Mouse (Mus musculus) telencephalon, adult 2 months (tissue): ENCODE measurements around the gene Tmub2.

Experiments
- DNase-seq: peaks from one replicate; pipeline ENCODE4 v3.0.0-alpha.2; 2011; ENCODE audit warnings: low read depth, low spot score

Gene Tmub2

DNA sequence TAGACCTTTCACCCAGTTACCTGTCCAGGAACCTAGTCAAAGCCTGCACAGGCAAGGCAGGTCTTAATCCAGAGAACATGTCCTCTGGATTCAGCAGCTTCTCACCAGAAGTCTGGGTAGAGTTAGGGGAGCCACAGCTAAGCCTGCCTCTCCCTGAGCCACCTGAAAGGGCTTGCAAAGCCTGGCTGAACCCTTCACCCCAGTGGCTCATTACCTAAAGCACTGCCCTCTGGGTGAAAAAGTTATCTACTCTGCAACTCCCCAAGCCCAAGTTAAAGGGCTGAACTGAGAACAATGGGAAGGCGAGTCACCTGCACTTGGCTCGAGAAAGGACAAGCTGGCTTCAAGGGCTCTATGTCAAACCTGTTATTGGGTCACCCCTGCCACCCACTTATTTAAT is 19.4 kb downstream of the Tmub2 start:
- DNase-seq: no peak

- no peak for DNase-seq
These were observed 20.6 kb downstream of the Tmub2 start for GRCm38 (mm10) chr11:102305359-102305758.

GRCm38 (mm10) chr11:102308104-102308503 is 23.4 kb downstream of the Tmub2 start:
- DNase-seq: no peak

DNA sequence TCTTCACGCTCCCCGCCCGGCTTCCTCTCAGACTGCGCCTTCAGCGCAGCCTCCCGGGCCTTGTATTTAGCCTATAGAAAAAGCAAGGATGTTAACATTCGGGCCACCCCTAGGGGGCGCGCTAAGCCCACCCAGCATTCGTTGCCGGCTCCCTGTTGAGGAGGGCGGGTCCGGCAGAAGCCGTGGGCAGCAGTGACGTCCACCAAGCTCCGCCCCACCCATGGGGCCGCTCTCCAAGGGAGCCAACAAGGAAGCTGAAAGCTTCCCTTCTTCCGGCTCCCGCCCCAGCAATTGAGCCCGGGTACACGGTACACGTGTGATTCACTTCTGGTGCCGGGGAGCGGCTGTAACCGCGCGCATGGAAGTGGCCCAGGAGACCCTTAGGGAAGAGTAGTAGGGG is 24.2 kb downstream of the Tmub2 start:
- DNase-seq: peak; percentile 93

DNA sequence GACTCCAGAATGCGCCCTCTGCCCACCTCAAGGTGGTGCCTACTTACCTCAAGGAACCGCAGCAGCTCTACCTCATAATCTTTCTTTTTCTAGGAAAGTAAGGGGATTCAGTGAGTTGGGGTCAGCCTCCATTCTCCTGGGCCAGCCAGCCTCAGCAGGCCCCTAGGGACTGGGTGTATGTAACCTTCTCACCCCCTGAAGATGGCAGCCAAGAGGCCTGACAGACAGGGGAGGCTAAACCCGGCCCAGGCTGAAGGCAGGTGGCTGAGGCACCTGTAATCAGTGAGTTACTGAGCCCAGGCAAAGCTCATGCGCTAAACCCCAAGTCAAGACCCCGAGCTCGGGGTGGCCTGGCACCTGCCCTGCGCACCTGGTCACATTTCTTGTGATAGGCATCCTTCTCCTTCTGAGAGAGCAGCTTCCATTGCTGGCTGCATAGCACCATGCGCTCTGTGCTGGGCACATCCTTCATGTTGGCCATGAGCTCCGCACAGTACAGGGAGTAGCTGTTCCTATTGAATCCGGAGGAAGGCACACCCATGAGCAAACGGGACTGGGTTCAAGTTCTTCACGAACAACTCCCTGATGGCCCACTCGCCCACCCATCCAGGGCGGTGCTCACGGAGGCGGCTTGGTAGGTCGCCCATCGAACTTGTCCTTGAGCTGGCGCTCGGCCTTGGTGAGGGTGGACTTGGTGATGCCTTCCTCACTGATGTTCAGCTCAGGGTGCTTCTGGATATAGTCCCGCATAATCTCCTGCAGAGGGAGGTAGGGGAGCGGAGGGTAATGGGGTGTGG is 25.3 kb downstream of the Tmub2 start:
- DNase-seq: no peak

DNA sequence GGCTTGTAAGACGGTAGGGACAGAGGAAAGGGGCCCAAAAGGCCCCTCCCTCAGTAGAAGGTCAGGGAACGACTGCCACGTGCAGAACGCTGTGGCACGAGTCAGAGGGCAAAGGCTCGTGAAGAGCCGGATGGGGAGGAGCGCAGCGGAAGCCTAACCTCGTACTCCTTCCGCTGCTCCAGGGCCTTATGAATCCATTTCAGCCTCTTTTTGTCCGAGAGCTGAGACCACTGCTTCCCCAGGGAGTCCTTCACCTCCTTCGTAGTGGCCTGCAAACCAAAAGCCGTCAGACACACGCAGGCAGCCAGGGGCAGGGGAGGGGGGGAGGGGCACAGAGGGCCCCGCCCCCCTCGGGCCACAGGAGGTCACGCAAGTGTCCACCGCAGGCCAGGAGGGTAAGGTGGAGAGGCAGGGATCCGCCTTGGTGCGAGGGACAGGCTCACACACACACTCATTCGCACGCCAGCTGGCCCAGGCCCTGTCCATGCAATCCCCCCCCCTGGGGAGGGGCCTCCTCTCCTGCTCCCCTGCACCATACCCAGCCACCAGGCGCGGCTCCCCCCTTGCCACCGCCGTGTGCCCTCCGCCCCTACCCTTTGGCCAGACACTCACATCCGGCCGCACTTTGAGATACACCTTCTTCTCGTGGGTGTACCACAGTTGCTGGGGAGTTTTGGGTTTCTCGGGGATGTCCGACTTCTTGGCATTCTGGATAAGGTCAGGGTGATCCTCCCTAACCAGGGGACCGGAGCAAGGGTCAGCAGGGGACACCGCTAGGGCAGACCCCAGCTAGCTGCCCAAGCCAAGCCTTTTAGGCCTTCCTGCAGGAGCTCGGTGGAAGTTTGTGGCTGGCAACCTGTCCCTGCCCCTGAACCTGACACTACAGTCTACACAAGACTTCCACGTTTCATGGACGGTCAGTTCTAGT is 26.3 kb downstream of the Tmub2 start:
- DNase-seq: no peak

- DNase-seq: no peak
These were observed 27.2 kb downstream of the Tmub2 start for GRCm38 (mm10) chr11:102311966-102312365.

DNA sequence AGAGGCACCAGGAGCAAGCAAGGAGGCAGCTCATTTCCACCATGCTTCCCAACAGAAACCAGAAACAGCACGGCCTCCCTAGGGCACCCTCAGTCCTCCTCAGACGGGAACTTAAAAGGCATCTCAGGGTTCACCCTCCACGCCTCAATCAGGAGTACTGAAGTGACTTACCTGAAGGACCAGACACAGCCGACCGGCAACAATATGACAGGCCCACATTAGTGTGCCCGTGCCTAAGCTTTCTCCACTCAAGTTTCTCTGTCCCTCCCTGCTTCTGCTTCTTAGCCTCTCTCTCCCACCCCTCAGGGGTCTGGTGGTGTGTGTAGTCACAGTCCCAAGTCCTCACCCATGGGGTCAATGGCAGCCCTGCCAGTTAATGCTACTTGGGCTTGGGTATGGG is 27.9 kb downstream of the Tmub2 start:
- no peak for DNase-seq

- no peak for DNase-seq
These were observed 29.6 kb downstream of the Tmub2 start for GRCm38 (mm10) chr11:102314321-102314720.

DNA sequence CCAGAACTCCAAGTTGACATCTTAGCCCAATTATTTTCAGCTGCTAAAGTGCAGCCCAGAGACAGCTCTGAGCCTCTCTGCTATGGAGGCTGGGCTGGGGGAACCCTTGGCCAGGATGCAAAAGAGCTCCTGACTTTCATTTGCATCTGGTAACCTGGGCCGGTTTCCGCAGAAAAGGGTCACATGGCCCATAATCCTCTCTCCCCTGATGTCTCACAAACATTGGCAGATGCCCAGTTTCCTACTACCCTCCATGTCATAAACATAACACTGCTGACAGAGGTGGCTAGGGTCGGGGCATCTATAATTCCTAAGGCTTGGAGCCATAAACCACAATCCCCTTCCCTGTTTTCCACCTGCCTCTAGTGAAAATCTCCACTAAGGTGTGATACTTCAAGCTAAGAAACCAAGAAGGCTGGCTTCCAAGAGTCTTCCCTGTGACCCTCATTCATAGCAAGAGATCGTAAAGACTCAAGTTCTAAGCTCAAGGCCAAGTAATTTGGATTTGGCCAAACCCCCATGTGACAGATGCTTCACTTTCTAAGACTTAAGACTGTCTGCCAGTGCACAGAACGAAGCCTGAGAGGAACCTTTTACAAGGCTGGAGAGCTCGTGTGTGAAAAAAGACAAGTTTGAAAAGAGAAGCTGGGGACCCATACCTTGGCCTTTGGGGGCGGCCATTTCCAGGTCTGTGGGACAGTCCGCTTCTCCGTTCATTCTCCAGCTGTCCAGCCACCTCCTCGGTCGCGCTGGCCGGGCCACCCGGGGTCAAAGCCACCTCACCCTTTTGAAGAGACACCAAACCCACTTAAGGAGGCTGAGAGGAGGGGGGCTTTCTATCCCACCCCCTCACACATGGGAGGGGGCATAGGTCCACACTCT is 31.2 kb downstream of the Tmub2 start:
- DNase-seq: no peak

DNA sequence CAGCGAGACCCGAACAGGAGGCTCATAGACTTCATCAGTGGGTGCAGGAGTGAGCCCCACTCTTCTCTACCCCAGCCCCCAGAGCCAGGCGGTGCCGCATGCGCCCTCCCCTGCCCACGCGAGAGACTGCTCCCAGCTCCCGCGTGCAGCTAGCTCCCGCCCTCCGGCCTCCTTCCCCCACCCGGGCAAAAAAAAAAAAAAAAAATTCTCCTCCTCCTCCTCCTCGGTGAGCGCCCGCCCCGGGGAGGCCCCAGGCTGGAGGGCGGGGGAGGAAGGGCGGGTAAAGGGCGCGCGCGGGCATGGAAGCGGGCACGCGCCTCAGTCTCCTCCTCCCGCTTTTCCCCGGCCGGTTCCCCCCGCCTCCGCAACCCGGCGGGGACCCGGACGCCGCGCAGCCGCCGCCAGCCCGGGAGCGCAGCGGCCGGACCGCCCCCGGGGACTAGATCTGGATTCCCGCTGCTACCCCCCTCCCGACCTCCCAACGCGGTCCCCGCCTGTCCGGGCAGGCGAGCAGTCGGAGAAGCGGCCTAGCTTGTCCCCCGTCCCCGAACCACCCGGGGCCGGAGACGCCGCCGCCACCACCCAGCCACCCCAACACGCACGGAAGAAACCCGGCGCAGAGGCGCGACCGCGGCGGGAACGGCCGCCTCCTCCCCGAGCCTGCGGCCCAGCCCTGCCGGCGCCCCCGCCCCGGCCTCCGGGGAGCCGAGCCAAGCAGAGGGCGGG is 32.0 kb downstream of the Tmub2 start:
- peak; percentile 78 for DNase-seq

DNA sequence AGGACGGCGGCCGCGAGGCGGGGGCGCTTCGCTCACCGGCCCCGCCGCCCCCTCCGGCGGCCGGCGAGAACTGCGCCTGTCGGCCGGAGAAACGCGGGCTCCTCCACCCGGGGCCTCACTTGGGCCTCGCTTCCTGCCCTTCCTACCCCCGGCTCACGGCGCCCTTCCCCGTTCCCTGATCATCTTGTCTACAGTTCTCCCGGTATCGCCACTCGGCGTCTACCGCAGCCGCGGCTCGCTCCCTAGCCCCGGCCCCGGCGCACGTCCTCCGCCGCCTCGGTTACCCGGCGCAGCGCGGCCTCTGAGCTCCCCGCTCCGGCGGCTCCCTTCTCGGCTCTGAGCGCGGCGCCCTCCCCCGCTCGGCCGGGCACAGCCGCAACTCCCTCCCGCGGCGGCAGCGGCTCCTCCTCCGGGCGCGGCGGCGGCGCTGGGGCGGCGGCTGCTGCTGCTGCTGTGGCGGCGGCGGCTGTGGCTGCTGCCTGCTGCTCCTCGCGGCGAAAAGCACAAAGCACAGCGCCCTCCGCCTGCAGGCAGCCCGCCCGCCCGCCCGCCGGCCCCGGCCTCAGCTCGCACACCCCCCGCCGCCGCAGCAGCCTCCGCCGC is 32.7 kb downstream of the Tmub2 start:
- DNase-seq: no peak

DNA sequence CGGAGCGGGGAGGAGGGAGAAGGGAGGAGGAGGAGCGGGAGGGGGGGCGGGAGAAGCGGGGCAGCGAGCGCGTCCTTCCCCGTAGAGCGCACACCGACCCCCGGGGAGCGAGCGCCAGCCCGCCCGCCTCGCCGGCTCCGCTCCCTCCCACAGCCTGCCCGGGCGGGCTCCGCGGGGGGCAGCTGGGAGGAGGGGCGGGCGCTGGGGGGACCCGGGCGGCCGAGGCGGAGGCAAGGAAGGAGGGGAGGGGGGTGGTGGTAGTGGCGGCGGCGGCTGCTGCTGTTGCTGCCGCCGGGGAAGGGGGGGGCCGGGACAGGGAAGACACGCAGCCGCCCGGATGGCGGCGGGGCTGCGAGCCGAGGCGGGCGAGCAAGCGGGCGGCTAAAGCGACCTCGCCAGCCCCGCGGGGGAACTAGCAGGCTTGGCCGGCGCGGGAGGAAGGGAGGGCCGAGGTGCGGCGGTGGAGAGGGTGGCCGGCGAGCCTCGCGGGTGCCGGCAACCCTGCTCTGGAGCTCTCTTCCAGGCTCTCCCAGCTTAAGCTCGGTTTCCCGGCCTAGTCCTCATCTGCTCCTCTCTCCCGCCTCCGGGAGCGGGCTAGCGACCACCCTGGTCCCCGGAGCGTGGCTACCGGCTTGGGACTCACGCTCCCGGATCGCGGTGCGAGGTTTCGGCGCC is 33.3 kb downstream of the Tmub2 start:
- no peak for DNase-seq

DNA sequence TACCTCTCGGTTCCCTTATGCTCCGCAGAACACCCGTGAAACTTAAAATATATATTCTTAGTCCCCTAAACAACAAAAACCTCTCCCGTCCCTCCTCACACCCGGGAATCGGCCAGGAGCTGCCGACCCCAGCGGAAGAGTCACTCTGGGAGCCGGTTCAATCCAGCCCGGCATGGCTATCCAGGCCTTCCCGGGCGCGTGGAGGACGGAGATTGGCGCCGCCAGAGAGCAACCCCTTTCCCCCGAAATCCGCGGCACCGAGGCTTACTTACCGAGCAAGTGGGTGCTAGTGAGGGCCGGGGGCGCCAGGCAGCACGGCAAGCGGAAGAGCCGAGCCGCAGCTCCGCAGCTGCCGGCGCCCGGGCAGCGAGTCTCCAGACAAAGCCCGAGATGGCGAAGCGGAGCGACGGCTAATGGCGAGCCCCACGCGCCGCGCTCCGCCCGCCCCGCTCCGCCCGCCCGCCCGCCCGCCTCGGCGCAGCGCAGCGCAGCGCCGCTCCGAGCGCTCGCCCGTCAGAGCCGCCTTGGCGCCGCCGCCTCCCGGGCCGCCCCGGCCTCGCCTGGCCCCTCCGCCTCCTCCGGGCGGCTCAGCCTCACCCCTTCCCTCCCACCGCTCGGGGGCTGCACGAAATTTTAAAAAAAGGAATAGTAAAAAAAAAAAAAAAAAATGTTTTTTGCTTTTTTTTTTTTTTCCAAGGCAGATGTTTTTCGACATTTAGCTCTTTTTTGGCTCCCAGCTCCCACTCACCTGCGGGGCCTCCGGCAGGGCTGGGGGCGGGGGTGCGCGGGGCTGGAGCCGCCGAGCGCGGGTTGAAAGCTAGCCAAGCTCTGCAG is 34.1 kb downstream of the Tmub2 start:
- no peak for DNase-seq

DNA sequence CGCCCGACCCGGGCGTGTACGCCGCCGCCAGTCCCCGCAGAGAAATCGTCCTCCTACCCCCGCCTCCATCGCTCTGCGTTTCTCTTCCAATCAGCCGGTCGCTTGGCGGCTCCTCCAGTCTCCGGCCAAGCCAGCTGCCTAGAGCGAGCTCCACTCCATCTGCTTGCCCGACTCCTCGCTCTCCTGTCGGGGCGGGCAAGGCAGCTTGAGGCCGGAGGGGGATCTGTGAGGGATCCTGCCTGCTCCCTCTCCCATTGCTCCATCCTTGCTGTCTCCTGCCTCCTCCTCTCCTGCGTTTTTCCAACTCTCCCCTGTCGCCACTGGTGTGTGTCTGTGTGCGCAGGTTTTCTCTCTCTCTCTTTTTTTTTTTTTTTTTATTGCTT is 34.7 kb downstream of the Tmub2 start, which contains the start of gene Ubtf:
TSS of gene Ubtf (minus strand) at position 333 of the 383 bp plus-strand sequence.
- DNase-seq: peak; percentile 78

DNA sequence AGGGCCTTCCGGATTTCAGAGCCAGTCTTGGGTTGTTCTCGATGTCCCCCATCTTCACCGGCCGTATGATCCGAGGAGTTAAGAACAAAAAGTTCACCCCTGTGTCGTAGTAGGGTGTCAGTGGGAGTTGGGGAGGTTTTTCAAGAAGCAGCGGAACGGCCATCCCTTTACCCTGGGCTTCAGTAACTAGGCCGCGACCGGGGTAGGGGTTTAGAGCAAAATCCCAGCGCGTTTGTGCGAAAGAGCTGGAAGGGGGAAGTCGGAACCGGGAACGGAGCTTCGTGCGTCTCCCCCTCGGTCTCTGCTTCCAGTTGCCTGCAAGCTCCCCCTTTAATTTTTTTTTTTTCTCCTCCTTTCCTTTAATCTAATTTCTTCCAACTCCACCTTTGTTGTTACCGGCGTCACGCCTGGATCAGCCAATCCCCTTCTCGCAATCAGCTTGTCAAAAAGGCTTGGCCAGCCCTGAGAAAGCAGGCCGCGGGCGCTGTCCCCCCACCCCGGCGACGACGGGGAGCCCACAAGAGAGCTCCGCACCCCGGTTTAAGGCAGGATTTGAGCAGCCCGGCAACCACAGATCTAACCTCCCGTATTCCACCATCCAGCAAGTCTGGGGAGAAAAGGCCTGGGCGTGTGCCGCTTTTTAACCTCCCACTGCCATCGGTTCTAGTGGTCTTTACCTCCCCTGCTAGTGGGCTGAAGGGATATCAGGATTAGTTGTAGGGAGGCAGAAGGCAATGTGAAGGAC is 35.4 kb downstream of the Tmub2 start:
- peak; percentile 95 for DNase-seq

- peak; percentile 86 for DNase-seq
These were observed 35.9 kb downstream of the Tmub2 start for GRCm38 (mm10) chr11:102320686-102321005.

DNA sequence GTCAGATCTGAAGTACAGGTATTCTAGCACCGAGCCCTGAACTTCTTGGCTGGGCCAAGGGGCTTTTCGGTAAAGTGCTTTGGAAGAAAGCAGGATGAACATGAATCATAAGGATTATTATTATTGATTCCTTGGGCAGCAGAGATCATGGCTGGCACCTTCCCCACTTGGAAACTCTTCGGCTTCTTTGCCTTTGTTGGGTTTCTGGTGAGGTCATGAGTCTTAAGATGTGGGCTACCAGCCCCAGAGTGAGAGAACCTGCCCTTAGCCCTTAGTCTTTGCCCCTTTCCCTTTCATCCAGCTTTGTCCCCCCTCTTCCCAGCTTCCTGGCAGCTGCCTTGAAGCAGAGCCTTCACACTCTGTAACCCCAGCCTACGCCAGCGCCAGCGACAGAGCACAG is 37.2 kb downstream of the Tmub2 start:
- no peak for DNase-seq

- no peak for DNase-seq
These were observed 38.8 kb downstream of the Tmub2 start for GRCm38 (mm10) chr11:102323516-102323915.
